Mouse (Mus musculus) midbrain, embryonic 14.5 days (tissue): ENCODE measurements around the gene Slc22a29. TPM values are rescaled to one million over a fixed set of nuclear protein-coding genes. Genes with fewer than 3 reads are reported as not detected.
"Not testable (repeated sequence)": the region's sequence is repeated elsewhere in the genome, so short reads cannot be mapped to it uniquely, and the experiment has no call there.

Experiments
- ATAC-seq: fragments of 200-750 bp; cut with Nextera tagmentation; 2 replicates; pipeline ENCODE4 v1.8.0; 2017; ENCODE audit warnings: moderate number of reproducible peaks, moderate library complexity; ENCODE audit not compliant: low FRiP score, low TSS enrichment
- DNase-seq: peaks from one replicate; pipeline ENCODE4 v3.0.0-alpha.2; 2015
- H3K27ac ChIP-seq: fragments of 300-500 bp; sonication (generic); replicated peaks from 2 replicates; pipeline ENCODE4 v1.5.1; 2014; ENCODE audit warnings: mild to moderate bottlenecking, low read depth, low read length, moderate library complexity
- H3K27me3 ChIP-seq: fragments of 300-500 bp; sonication (generic); 2 replicates; pipeline ENCODE4 v1.6.1; 2014; ENCODE audit warnings: low read length, control low read depth, mixed read lengths; ENCODE audit not compliant: control insufficient read depth, insufficient read depth
- H3K36me3 ChIP-seq: fragments of 300-500 bp; sonication (generic); 2 replicates; pipeline ENCODE4 v1.6.1; 2014; ENCODE audit warnings: low read length, control low read depth; ENCODE audit not compliant: control insufficient read depth, insufficient read depth
- H3K4me1 ChIP-seq: fragments of 300-500 bp; sonication (generic); 2 replicates; pipeline ENCODE4 v1.6.1; 2014; ENCODE audit warnings: mild to moderate bottlenecking, antibody characterized with exemption, low read length, control low read depth; ENCODE audit not compliant: control insufficient read depth, insufficient read depth
- H3K4me2 ChIP-seq: fragments of 300-500 bp; sonication (generic); 2 replicates; pipeline ENCODE4 v1.6.1; 2014; ENCODE audit warnings: mild to moderate bottlenecking, low read length, moderate library complexity
- H3K4me3 ChIP-seq: fragments of 300-500 bp; sonication (generic); replicated peaks from 2 replicates; pipeline ENCODE4 v1.5.1; 2014; ENCODE audit warnings: low read depth, low read length
- H3K9ac ChIP-seq: fragments of 300-500 bp; sonication (generic); replicated peaks from 2 replicates; pipeline ENCODE4 v1.6.1; 2014; ENCODE audit warnings: mild to moderate bottlenecking, low read length, moderate library complexity
- H3K9me3 ChIP-seq: fragments of 300-500 bp; sonication (generic); 2 replicates; pipeline ENCODE4 v1.6.1; 2016; ENCODE audit warnings: low read length, control low read depth, mixed read lengths; ENCODE audit not compliant: control insufficient read depth
- WGBS: fragments of 180-500 bp; shearing (Covaris S2); extraction: QIAGEN DNeasy Blood & Tissue Kit; methylation state at CpG from one replicate; pipeline ENCODE4 v1.1.7; 2014; 5-methylcytosine and 5-hydroxymethylcytosine counted together
- polyA plus RNA-seq: library from polyadenylated mRNA; unstranded; fragments of >200 nt; fragmentation: Nextera tagmentation; extraction: Ambion mirVana; gene quantifications from 2 replicates; pipeline ENCODE4 v1.2.1, GENCODE M21; 2014

Slc22a29 gene
- polyA plus RNA-seq, 1 experiment from 2014 or later = 0.18 TPM

GRCm38 (mm10) chr19:8131881-8132280 lies 86.8 kb downstream of the Slc22a29 start, which contains the start of gene Slc22a28:
TSS of gene Slc22a28 (minus strand) at chr19:8131982.
- H3K4me3 ChIP-seq, ATAC-seq, H3K9ac ChIP-seq, H3K27me3 ChIP-seq, H3K4me2 ChIP-seq, H3K4me1 ChIP-seq, H3K36me3 ChIP-seq, H3K27ac ChIP-seq, DNase-seq, H3K9me3 ChIP-seq: not testable (repeated sequence)
- WGBS = 93% methylated on average over 2 of the region's 3 CpGs

Other genes with a start within 250 kb of the Slc22a29 start
- gene Slc22a28, start 86.9 kb downstream of the Slc22a29 start, polyA plus RNA-seq = not detected in 2 replicates
- gene Slc22a30, start 186.2 kb upstream of the Slc22a29 start, polyA plus RNA-seq = 0.11 TPM in 1 of 2 replicates, not detected in the other